Comparison of ENCODE assay signal across 12 mouse cellular contexts in genomic region chr4:62427978-62428758, GRCm38 (mm10). TPM values are rescaled to one million over a fixed set of nuclear protein-coding genes. Genes with fewer than 3 reads are reported as not detected.
DNase-seq lines count a peak whose midpoint lies in the region; ATAC-seq lines count a peak whose summit lies in the region.
"Had no signal": no experiment of that assay in that cellular context is flagged by ENCODE, and none has a peak within 500 bp of the region (broad histone marks: within the 10 kb centered on the region; RNA-seq: fewer than 3 reads in every experiment).

No protein-coding gene starts in this region.

- no peak for ATAC-seq in heart, embryonic 13.5 days (ENCODE audit: extremely low read depth, insufficient number of reproducible peaks, low FRiP score, low TSS enrichment)
- peak; percentile 41; the same call in 1 of the 2 replicates for ATAC-seq in lung, embryonic 16.5 days (ENCODE audit: low read depth)

- H3K4me3 ChIP-seq in heart, embryonic 13.5 days, result 0 out of 2 replicates have a peak overlapping the region, but pooled peaks have one; percentile 3
- H3K4me3 ChIP-seq in lung, embryonic 16.5 days (ENCODE audit: low read length), result no peak overlapping the region
- H3K4me3 ChIP-seq: layer of hippocampus, adult 2 months; liver, embryonic 13.5 days; stomach, embryonic 15.5 days had no signal

- no peaks in the 10 kb centered on the region for H3K9me3 ChIP-seq in heart, embryonic 13.5 days
- H3K9me3 ChIP-seq in lung, embryonic 16.5 days (ENCODE audit: control insufficient read depth, low read length), result no peaks in the 10 kb centered on the region
- H3K9me3 ChIP-seq: liver, embryonic 13.5 days; stomach, embryonic 15.5 days had no signal

- no peak overlapping the region for H3K9ac ChIP-seq in heart, embryonic 13.5 days
- H3K9ac ChIP-seq in lung, embryonic 16.5 days (ENCODE audit: low read length), result no peak overlapping the region
- H3K9ac ChIP-seq: liver, embryonic 13.5 days; stomach, embryonic 15.5 days had no signal

- H3K27ac ChIP-seq in heart, embryonic 13.5 days (replicated peaks), result no peak overlapping the region
- no peak overlapping the region for H3K27ac ChIP-seq in lung, embryonic 16.5 days (ENCODE audit: low read length)
- H3K27ac ChIP-seq: layer of hippocampus, adult 2 months; liver, embryonic 13.5 days; stomach, embryonic 15.5 days had no signal

- intact Hi-C loops in heart, postnatal 10 days (cut with DNase I), result no loop called here

- no peaks in the 10 kb centered on the region for H3K27me3 ChIP-seq in heart, embryonic 13.5 days (replicated peaks)
- no peaks in the 10 kb centered on the region for H3K27me3 ChIP-seq in lung, embryonic 16.5 days (ENCODE audit: control insufficient read depth, insufficient read depth, low read depth, low read length)
- H3K27me3 ChIP-seq: liver, embryonic 13.5 days; stomach, embryonic 15.5 days had no signal

- peaks cover 9% of the 10 kb centered on the region; the same call in 1 of the 2 replicates for H3K4me1 ChIP-seq in heart, embryonic 13.5 days
- no peaks in the 10 kb centered on the region for H3K4me1 ChIP-seq in lung, embryonic 16.5 days (replicated peaks; ENCODE audit: control insufficient read depth, insufficient read depth, low read length)
- H3K4me1 ChIP-seq: stomach, embryonic 15.5 days had no signal

- peak; percentile 21 to 38 for DNase-seq in adrenal gland, adult (ENCODE audit: inconsistent age in 2 of 2, low spot score in 1 of 2)
- DNase-seq in adrenal gland, postnatal 36 days, result no peak
- DNase-seq in heart, postnatal 10 days, result no peak
- no peak for DNase-seq in lung, adult 18-20 months
- peak; percentile 12 for DNase-seq in lung, postnatal 36 days
- no peak for DNase-seq in thymus, adult 18-20 months
- DNase-seq: liver, embryonic 13.5 days had no signal

- H3K36me3 ChIP-seq in heart, embryonic 13.5 days, result peaks cover 28% of the 10 kb centered on the region
- peaks cover 22% of the 10 kb centered on the region for H3K36me3 ChIP-seq in lung, embryonic 16.5 days (ENCODE audit: control insufficient read depth, insufficient read depth, low read length)

- WGBS in heart, embryonic 13.5 days, result 51% methylated on average over 17 of the region's 17 CpGs
- WGBS in lung, embryonic 16.5 days, result 56% methylated on average over 17 of the region's 17 CpGs

- peak overlapping the region; percentile 38 for H3K4me2 ChIP-seq in heart, embryonic 13.5 days
- H3K4me2 ChIP-seq in lung, embryonic 16.5 days (ENCODE audit: low read depth, low read length), result no peak overlapping the region
- H3K4me2 ChIP-seq: liver, embryonic 13.5 days; stomach, embryonic 15.5 days had no signal

RNA-seq across cellular contexts. Expression of gene Rnf183, which starts 6.9 kb away (rescaled TPM):
- under 1 TPM in 1 of 2 experiments, not detected in 1; 0.56 TPM for total RNA-seq in adrenal gland, postnatal 36 days (2021)
- not detected in 2 replicates for polyA plus RNA-seq in heart, embryonic 13.5 days (2015; fragmentation: Nextera tagmentation; extraction: Ambion mirVana)
- not detected for total RNA-seq in heart, postnatal 10 days (2021)
- polyA plus RNA-seq in lung, embryonic 16.5 days (2015; fragmentation: Nextera tagmentation; extraction: Ambion mirVana), result 0.14 TPM in 1 of 2 replicates, not detected in the other
- total RNA-seq: heart, adult 8-10 months; layer of hippocampus, adult 2 months had no signal
- polyA plus RNA-seq: liver, embryonic 13.5 days; stomach, embryonic 15.5 days had no signal

RNA-seq across cellular contexts. Expression of gene Prpf4, which starts 19.6 kb away (rescaled TPM):
- 10 to 100 TPM; 25.3 to 27.4 TPM for total RNA-seq in adrenal gland, postnatal 36 days (2021)
- 11.6 and 13.8 TPM in 2 replicates for polyA plus RNA-seq in heart, embryonic 13.5 days (2015; fragmentation: Nextera tagmentation; extraction: Ambion mirVana)
- total RNA-seq in heart, postnatal 10 days (2021), result 10 to 100 TPM; 10.9 to 11.5 TPM
- polyA plus RNA-seq in lung, embryonic 16.5 days (2015; fragmentation: Nextera tagmentation; extraction: Ambion mirVana), result 20.7 and 21.4 TPM in 2 replicates

RNA-seq across cellular contexts. Expression of gene Cdc26, which starts 19.7 kb away (rescaled TPM):
- total RNA-seq in adrenal gland, postnatal 36 days (2021), result 10 to 100 TPM; 61.6 to 78.0 TPM
- polyA plus RNA-seq in heart, embryonic 13.5 days (2015; fragmentation: Nextera tagmentation; extraction: Ambion mirVana), result 82.1 and 85.2 TPM in 2 replicates
- total RNA-seq in heart, postnatal 10 days (2021), result 10 to 100 TPM; 47.3 to 58.5 TPM
- 141 and 148 TPM in 2 replicates for polyA plus RNA-seq in lung, embryonic 16.5 days (2015; fragmentation: Nextera tagmentation; extraction: Ambion mirVana)

RNA-seq across cellular contexts. Expression of gene Wdr31, which starts 42.5 kb away (rescaled TPM):
- total RNA-seq in adrenal gland, postnatal 36 days (2021), result 1 to 10 TPM; 1.3 TPM
- 3.3 and 3.6 TPM in 2 replicates for polyA plus RNA-seq in heart, embryonic 13.5 days (2015; fragmentation: Nextera tagmentation; extraction: Ambion mirVana)
- 1 to 10 TPM in 1 of 2 experiments, under 1 TPM in 1; 0.89 to 1.0 TPM for total RNA-seq in heart, postnatal 10 days (2021)
- 12.4 and 13.3 TPM in 2 replicates for polyA plus RNA-seq in lung, embryonic 16.5 days (2015; fragmentation: Nextera tagmentation; extraction: Ambion mirVana)

RNA-seq across cellular contexts. Expression of gene Bspry, which starts 51.7 kb away (rescaled TPM):
- total RNA-seq in adrenal gland, postnatal 36 days (2021), result 1 to 10 TPM; 3.0 to 6.1 TPM
- 0.99 and 1.1 TPM in 2 replicates for polyA plus RNA-seq in heart, embryonic 13.5 days (2015; fragmentation: Nextera tagmentation; extraction: Ambion mirVana)
- under 1 TPM in 1 of 2 experiments, not detected in 1; 0.19 TPM for total RNA-seq in heart, postnatal 10 days (2021)
- polyA plus RNA-seq in lung, embryonic 16.5 days (2015; fragmentation: Nextera tagmentation; extraction: Ambion mirVana), result 47.9 and 59.2 TPM in 2 replicates

Comparison
In these comparisons a context has a peak if more than half of its experiments do, and no peak if none do; other contexts are left out.
1. DNase-seq: peak in adrenal gland, adult (2 of 2) and lung, postnatal 36 days (single experiment); none in adrenal gland, postnatal 36 days (0 of 2), heart, postnatal 10 days (0 of 2), lung, adult 18-20 months (0 of 2) and thymus, adult 18-20 months (0 of 2).